Mouse (Mus musculus): Measurements from ENCODE around the gene Foxo4.

Foxo4 gene

GRCm38 (mm10) chrX:101290111-101290510, 35.8 kb downstream of the Foxo4 start:
- no peak for DNase-seq (ENCODE audit: low spot score in 2 of 2)

- no peak for DNase-seq (ENCODE audit: low spot score in 2 of 2)
Observed at GRCm38 (mm10) chrX:101299055-101299454, 44.7 kb downstream of the Foxo4 start, which contains the start of gene Nlgn3. TSS of gene Nlgn3 (plus strand) at chrX:101299168.

GRCm38 (mm10) chrX:101299473-101300426, 45.4 kb downstream of the Foxo4 start:
- no peak for DNase-seq (ENCODE audit: low spot score in 2 of 2)

- no peak for DNase-seq (ENCODE audit: low spot score in 2 of 2)
Observed at GRCm38 (mm10) chrX:101300427-101301030, 46.2 kb downstream of the Foxo4 start.

- no peak for DNase-seq (ENCODE audit: low spot score in 2 of 2)
Observed at GRCm38 (mm10) chrX:101301654-101302053, 47.3 kb downstream of the Foxo4 start.

- DNase-seq (ENCODE audit: low spot score in 2 of 2) = no peak
Observed at GRCm38 (mm10) chrX:101304646-101305045, 50.3 kb downstream of the Foxo4 start.

GRCm38 (mm10) chrX:101309299-101309698, 55.0 kb downstream of the Foxo4 start:
- no peak for DNase-seq (ENCODE audit: low spot score in 2 of 2)

Data from frontal cortex, postnatal 14 days (tissue).